Mouse (Mus musculus) lung, postnatal 14 days (tissue): ENCODE data around the gene Rbm48.

ENCODE experiments used
- DNase-seq: peaks from one replicate; pipeline ENCODE4 v3.0.0; 2021

Rbm48 gene

DNA sequence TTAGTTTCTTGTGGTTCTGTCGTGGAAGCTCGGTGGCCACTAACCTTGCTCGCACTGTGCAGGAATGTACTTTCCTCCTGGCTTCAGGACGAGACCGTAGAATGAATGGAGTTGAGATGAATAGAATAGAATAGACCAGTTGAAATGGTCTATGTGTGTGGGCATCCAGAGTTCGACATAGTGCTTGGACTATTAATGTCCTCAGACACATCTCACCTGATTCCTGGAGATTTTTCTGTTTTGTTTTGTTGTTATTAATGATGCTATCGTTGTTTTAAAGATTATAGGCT, 52.0 kb downstream of the Rbm48 start:
- DNase-seq: no peak

- DNase-seq: peak; percentile 99
Observed at GRCm38 (mm10) chr5:3543629-3544479, 52.5 kb downstream of the Rbm48 start, which contains the start of gene Fam133b. Gene Fam133b, plus strand, starts transcription at chr5:3543833.

- DNase-seq: no peak
Observed at GRCm38 (mm10) chr5:3541871-3542270, 54.5 kb downstream of the Rbm48 start.

- DNase-seq: no peak
Observed at GRCm38 (mm10) chr5:3538505-3539472, 57.6 kb downstream of the Rbm48 start.

- DNase-seq: no peak
Observed at GRCm38 (mm10) chr5:3536592-3537212, 59.7 kb downstream of the Rbm48 start.
